Mouse (Mus musculus): Measurements from ENCODE around the gene Aatk. TPM values are rescaled to one million over a fixed set of nuclear protein-coding genes. Genes with fewer than 3 reads are reported as not detected.
A peak's percentile ranks its signal among the peaks of the same experiment; 100 is the strongest.

Gene Aatk
- polyA plus RNA-seq, 1 experiment from 2014 or later, result 18.6 TPM

MicroRNAs within 50 kb of the gene (microRNA counts, 519-probe panel; counts per million panel counts)
- 3,436 counts per million, percentile 69 among the panel's probes with 10 or more counts for microRNA mmu-miR-338-3p
- microRNA mmu-miR-338-5p, result 110 counts per million, percentile 56 among the panel's probes with 10 or more counts

Small RNA genes lying within 50 kb of the gene (microRNA-seq; reads per million reads assigned to microRNA genes)
- gene Gm25948, result not detected
- not detected for gene Mir3065
- not detected for gene Mir338

Other genes with a start within 250 kb of the Aatk start
- gene Chmp6, start 133.7 kb downstream of the Aatk start, polyA plus RNA-seq (2015; fragmentation: Nextera tagmentation; extraction: Ambion mirVana), result 107 and 112 TPM in 2 replicates
- gene Baiap2, start 104.4 kb downstream of the Aatk start, polyA plus RNA-seq (2015; fragmentation: Nextera tagmentation; extraction: Ambion mirVana), result 9.2 and 10.0 TPM in 2 replicates
- 29.3 and 37.9 TPM in 2 replicates for gene Cep131, start 39.7 kb upstream of the Aatk start, polyA plus RNA-seq (2015; fragmentation: Nextera tagmentation; extraction: Ambion mirVana)
- 19.9 and 20.9 TPM in 2 replicates for gene Tepsin, start 51.6 kb upstream of the Aatk start, polyA plus RNA-seq (2015; fragmentation: Nextera tagmentation; extraction: Ambion mirVana)
- 59.2 and 63.7 TPM in 2 replicates for gene Ndufaf8, start 51.8 kb upstream of the Aatk start, polyA plus RNA-seq (2015; fragmentation: Nextera tagmentation; extraction: Ambion mirVana)
- gene Slc38a10, start 104.2 kb upstream of the Aatk start, polyA plus RNA-seq (2015; fragmentation: Nextera tagmentation; extraction: Ambion mirVana), result 105 and 109 TPM in 2 replicates
- gene Bahcc1, start 185.8 kb upstream of the Aatk start, polyA plus RNA-seq (2015; fragmentation: Nextera tagmentation; extraction: Ambion mirVana), result 17.4 and 19.5 TPM in 2 replicates

All from midbrain, embryonic 13.5 days (tissue).